Mouse (Mus musculus) kidney, adult 2 months (tissue): ENCODE data around the gene Tubb2b.

Experiments used
- CTCF ChIP-seq: fragments of 200-500 bp; conservative IDR thresholded peaks from 2 replicates; pipeline ENCODE4 v1.5.1; 2011; ENCODE audit warnings: low read depth, mild to moderate bottlenecking, control low read depth, low read length, moderate library complexity, mixed read lengths; ENCODE audit not compliant: insufficient read depth, insufficient read length
- POLR2A ChIP-seq: fragments of 200-500 bp; IDR thresholded peaks from one replicate; pipeline ENCODE4 v1.6.1; 2011; ENCODE audit warnings: low read depth, low read length, control low read depth

GRCm38 (mm10) chr13:34129485-34130225, 611 bp downstream of the Tubb2b start:
- TF ChIP-seq POLR2A (no peak), CTCF (no peak)
